Mouse (Mus musculus): ENCODE results near the gene Upp2. TPM values are rescaled to one million over a fixed set of nuclear protein-coding genes. Genes with fewer than 3 reads are reported as not detected.

Gene Upp2
- total and polyA plus RNA-seq, 2 experiments: 105 to 1,754 TPM

- Histone ChIP-seq H3K36me3 (ENCODE audit: control insufficient read depth, insufficient read depth, low read length) (no peaks in the 10 kb centered on the region), H3K4me1 (ENCODE audit: control insufficient read depth, insufficient read depth, low read length) (peaks cover 2% of the 10 kb centered on the region), H3K27ac (replicated peaks; ENCODE audit: insufficient read depth, low read depth, low read length) (no peak overlapping the region), H3K79me2 (ENCODE audit: control insufficient read depth, insufficient read depth, low read length) (no peaks in the 10 kb centered on the region), H3K9ac (ENCODE audit: low read depth, low read length) (no peak overlapping the region), H3K27me3 (ENCODE audit: control insufficient read depth, insufficient read depth, low read length) (no peaks in the 10 kb centered on the region), H3K4me3 (ENCODE audit: insufficient read depth, low read depth, low read length) (no peak overlapping the region)
- WGBS: 92% methylated on average over 20 of the region's 20 CpGs
- no peak for TF ChIP-seq CTCF (IDR thresholded peaks at IDR 0.05; ENCODE audit: low read depth, low read length)
- TF ChIP-seq POLR2A (IDR thresholded peaks at IDR 0.05; ENCODE audit: extremely low read depth, insufficient read depth, low read length): no peak
- no peak for DNase-seq (ENCODE audit: extremely low read depth, low read depth, low spot score)
Observed at GRCm38 (mm10) chr2:58832253-58832980, 265.3 kb downstream of the Upp2 start.

GRCm38 (mm10) chr2:58841021-58841420, 273.9 kb downstream of the Upp2 start:
- H3K4me3 ChIP-seq (ENCODE audit: insufficient read depth, low read depth, low read length): no peak overlapping the region
- H3K27me3 ChIP-seq (ENCODE audit: control insufficient read depth, insufficient read depth, low read length): no peaks in the 10 kb centered on the region
- peaks cover 4% of the 10 kb centered on the region; the same call in 1 of the 2 replicates for H3K4me1 ChIP-seq (ENCODE audit: control insufficient read depth, insufficient read depth, low read length)
- peak; percentile 85 for DNase-seq (ENCODE audit: extremely low read depth, low read depth, low spot score)
- WGBS: 56% methylated on average over 3 of the region's 3 CpGs
- no peaks in the 10 kb centered on the region; the same call in 1 of the 2 replicates for H3K79me2 ChIP-seq (ENCODE audit: control insufficient read depth, insufficient read depth, low read length)
- H3K27ac ChIP-seq (replicated peaks; ENCODE audit: insufficient read depth, low read depth, low read length): 0 out of 2 replicates have a peak overlapping the region, but pooled peaks have one; percentile 31
- no peak overlapping the region for H3K9ac ChIP-seq (ENCODE audit: low read depth, low read length)
- no peak for TF ChIP-seq CTCF (IDR thresholded peaks at IDR 0.05; ENCODE audit: low read depth, low read length)
- no peak for TF ChIP-seq POLR2A (IDR thresholded peaks at IDR 0.05; ENCODE audit: extremely low read depth, insufficient read depth, low read length)
- no peaks in the 10 kb centered on the region for H3K36me3 ChIP-seq (ENCODE audit: control insufficient read depth, insufficient read depth, low read length)

DNA sequence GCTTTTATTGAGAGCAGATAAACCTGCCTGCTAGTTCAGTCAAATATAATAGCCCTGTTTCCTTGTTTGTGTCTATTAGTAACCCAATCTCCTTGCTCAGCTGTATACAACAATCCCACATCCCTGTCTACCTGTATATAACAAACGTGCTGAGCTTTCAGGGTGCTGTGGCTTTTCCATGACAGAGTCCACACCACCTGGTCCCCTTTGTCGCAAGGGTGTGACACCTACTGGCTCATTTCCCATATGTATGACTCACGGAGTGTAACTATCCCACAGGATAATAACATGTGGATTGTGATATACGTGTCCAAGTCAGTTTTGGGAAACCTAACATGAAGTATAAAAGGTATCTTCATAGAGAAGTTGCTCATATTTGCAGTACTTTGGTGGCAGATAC, 275.3 kb downstream of the Upp2 start:
- H3K79me2 ChIP-seq (ENCODE audit: control insufficient read depth, insufficient read depth, low read length): no peaks in the 10 kb centered on the region; the same call in 1 of the 2 replicates
- TF ChIP-seq POLR2A (IDR thresholded peaks at IDR 0.05; ENCODE audit: extremely low read depth, insufficient read depth, low read length) (no peak), CTCF (IDR thresholded peaks at IDR 0.05; ENCODE audit: low read depth, low read length) (no peak)
- WGBS: 88% methylated on average over 4 of the region's 4 CpGs
- H3K9ac ChIP-seq (ENCODE audit: low read depth, low read length): no peak overlapping the region
- H3K4me3 ChIP-seq (ENCODE audit: insufficient read depth, low read depth, low read length): no peak overlapping the region
- no peaks in the 10 kb centered on the region for H3K36me3 ChIP-seq (ENCODE audit: control insufficient read depth, insufficient read depth, low read length)
- DNase-seq (ENCODE audit: extremely low read depth, low read depth, low spot score): no peak
- no peak overlapping the region for H3K27ac ChIP-seq (replicated peaks; ENCODE audit: insufficient read depth, low read depth, low read length)
- peaks cover 4% of the 10 kb centered on the region; the same call in 1 of the 2 replicates for H3K4me1 ChIP-seq (ENCODE audit: control insufficient read depth, insufficient read depth, low read length)
- H3K27me3 ChIP-seq (ENCODE audit: control insufficient read depth, insufficient read depth, low read length): no peaks in the 10 kb centered on the region

Other genes starting within 250 kb of the Upp2 start
- 0.09 and 0.13 TPM in 2 replicates for gene Acvr1c, start 209.4 kb upstream of the Upp2 start, total RNA-seq (2014; rRNA removed)
- gene Acvr1c, start 209.4 kb upstream of the Upp2 start, polyA plus RNA-seq (2012; rRNA removed): not detected in 2 replicates
- gene Gm17409, start 97.2 kb upstream of the Upp2 start, total RNA-seq (2014; rRNA removed): not detected in 2 replicates
- not detected in 2 replicates for gene Gm17409, start 97.2 kb upstream of the Upp2 start, polyA plus RNA-seq (2012; rRNA removed)
- gene Acvr1, start 141 bp upstream of the Upp2 start, total RNA-seq (2014; rRNA removed): 8.4 and 9.0 TPM in 2 replicates
- 4.3 and 5.7 TPM in 2 replicates for gene Acvr1, start 141 bp upstream of the Upp2 start, polyA plus RNA-seq (2012; rRNA removed)